Mouse (Mus musculus) left cerebral cortex, adult 11 months (tissue): Measurements from ENCODE around the gene Gpr153.

Experiments
- DNase-seq: peaks from one replicate; pipeline ENCODE4 v3.0.0; 2022; ENCODE audit warnings: low spot score

The Gpr153 gene

DNA sequence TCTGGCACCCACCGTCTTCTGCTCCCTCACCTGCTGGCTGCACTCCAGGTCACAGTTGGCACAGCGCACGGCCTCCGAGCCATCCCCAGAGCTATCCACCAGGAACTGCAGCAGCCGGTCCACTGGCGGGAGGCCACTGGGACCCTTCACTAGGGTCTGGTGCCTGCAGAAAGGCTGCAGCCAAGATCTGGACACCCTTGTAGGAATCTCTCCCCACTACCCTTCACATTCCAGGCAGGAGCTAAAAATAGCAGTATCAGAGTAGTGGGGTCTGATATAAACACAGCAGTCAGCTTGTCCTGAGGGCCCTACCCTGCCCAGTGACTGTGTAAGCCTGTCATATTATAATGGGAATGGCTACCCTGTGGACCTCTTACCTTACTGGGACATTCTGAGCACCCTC lies 43.6 kb downstream of the Gpr153 start:
- no peak for DNase-seq

DNA sequence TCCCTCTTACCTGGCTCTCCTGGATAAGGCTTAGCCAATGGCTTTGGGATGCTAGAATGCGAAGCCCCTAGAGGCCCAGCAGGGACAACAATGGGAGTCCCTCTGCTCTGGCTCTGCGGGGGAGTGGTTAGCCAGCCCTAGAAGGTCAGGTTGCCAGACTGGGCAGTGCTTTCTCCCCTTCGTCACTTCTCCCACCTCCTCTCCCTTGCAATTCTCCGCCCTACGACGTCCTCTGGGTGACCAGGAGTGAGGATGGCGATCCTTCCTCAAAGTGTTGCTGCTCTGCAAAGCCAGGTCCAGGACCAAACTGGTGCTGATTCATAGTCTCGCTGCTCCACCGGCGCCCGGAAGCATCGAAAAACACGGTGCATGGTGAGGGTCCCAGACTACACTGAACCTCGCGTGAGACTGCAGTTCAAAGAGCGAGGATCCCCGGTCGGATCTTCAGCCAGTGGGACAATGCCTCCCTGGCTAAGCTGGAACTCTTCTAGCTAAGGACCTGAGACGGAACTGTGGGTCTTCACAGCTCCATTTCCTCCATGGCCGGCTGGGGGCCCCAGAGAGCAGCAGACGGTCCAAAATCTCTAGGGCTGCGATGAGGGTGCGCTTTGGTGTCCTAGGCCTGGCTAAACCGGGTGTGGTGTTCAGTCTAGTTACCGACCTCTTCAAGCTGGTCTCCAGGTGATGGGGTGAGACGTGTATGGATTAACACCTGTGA lies 44.6 kb downstream of the Gpr153 start, which contains the start of gene Rnf207:
Gene Rnf207 (minus strand): TSS at position 477 of the 718 bp plus-strand sequence.
- DNase-seq, result no peak

GRCm38 (mm10) chr4:152321464-152321863 lies 47.4 kb downstream of the Gpr153 start:
- no peak for DNase-seq

DNA sequence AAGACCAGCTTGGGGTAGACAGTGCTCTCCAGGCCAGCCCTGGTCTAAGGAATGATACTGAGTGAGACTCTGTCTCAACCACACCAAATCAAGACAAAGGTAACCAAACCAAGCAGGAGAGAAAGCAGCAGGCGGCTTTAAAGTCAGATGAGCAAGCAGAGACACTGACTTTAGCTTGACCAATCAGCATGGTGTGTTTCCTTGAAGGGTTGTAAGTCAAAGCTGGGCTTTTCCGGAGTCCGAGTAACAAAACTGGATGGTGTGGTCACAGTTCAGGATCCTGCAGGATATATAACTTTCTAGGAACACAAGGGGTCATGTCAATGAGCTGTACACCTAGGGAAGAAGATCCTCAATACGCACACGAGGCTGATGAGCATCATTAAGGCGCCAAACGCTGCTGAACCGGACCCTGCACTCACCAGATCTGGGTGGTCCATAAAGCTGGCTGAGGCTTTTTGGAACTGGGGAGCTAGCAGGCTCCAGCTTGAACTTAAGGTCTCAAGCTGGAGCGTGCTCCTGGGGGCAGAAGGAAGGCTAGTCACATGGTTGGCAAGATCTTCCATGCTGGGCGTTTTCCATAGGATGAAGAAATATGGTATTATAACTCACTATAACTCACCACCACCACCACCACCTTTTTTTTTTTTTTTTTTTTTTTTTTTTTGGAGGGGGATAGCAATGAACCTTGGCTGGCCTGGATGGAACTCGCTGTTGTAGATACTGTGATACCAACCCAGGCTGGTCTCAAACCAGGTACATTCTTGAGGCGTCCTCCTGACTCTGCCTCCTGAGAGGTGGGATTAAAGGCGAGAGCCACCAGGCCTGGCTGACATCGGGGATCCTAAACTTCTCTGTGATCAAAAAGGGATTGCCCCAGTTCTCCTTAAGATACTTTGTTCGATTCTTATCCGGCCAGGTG lies 50.9 kb downstream of the Gpr153 start:
- DNase-seq, result no peak

DNA sequence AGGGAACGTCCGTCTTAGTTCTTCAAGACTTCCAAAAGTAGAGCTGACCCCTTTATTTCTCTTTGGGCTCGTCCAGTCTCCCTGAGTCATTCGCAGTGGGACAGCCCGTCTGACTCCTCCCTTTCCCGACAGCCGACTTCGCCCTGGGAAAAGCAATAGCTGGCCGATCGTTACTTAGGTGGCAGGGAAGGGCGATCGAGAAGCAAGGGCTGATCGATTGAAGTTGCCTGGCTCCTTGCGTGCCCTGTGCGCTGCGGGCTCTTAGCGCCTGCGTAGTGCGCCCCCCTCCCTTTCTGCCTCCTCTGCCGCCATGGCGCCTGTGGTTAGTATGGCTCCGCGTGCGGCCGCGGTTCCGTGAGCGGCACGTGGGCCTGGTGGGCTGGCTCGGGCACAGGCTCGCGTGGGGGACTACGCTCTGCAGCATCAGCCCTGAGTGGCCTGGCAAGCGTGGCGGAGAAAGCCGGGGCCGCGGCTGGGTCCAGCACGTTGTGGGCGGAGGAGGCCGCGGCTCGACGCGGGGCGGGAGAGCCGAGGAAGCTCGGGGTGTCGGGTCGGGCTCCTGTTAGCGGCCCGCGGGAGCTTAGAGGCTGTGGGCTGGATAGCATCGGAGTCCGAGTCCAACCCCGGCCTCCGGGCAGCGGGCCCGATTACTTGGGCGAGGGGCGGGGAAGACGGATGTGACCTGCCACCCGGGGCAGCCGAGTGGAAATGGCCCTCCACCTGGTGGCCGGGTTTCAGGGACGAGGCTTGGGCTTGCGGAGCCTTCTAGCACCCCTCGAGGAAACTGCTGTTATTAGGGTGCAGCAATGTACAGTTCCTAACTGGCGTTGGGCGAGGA lies 51.8 kb downstream of the Gpr153 start, which contains the start of gene Rpl22:
Gene Rpl22 (plus strand): TSS at position 169 of the 838 bp plus-strand sequence.
- DNase-seq, result peak; percentile 93

GRCm38 (mm10) chr4:152326543-152326942 lies 52.5 kb downstream of the Gpr153 start:
- DNase-seq, result no peak

GRCm38 (mm10) chr4:152328691-152329090 lies 54.7 kb downstream of the Gpr153 start:
- DNase-seq, result no peak

GRCm38 (mm10) chr4:152332952-152333351 lies 58.9 kb downstream of the Gpr153 start:
- no peak for DNase-seq

GRCm38 (mm10) chr4:152333587-152333986 lies 59.6 kb downstream of the Gpr153 start:
- DNase-seq, result no peak
